Comparison of ENCODE assay signal across 26 mouse cellular contexts in the genomic region with DNA sequence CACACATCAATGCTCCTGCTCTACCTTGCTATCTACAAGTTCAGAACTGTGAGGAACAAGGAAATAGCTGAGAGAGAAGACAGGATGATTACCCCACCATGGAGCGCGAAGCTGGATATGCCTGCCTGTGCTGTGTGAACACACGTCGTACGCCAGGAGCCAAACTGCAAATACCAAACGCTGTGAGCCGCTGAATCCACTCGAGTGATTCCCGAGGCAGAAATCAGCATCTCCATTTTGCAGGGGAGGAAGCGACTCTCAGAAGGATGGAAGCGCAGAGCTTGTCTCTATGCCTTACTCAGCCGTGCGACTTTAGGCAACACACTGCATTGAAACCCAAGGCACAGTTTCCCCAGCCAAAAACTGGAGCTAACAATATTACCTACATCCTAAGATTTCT.
DNase-seq lines count a peak whose midpoint lies in the region; ATAC-seq and TF ChIP-seq lines count a peak whose summit lies in the region.
"Had no signal": no experiment of that assay in that cellular context is flagged by ENCODE, and none has a peak within 500 bp of the region (broad histone marks: within the 10 kb centered on the region; RNA-seq: fewer than 3 reads in every experiment).

No protein-coding gene starts in this region.

- 68% methylated on average over 13 of the region's 13 CpGs for WGBS in hindbrain, embryonic 15.5 days
- WGBS in hindbrain, embryonic 10.5 days: 89% methylated on average over 13 of the region's 13 CpGs

- H3K9ac ChIP-seq in hindbrain, embryonic 15.5 days: no peak overlapping the region
- H3K9ac ChIP-seq: embryonic facial prominence, embryonic 12.5 days; heart, embryonic 13.5 days; liver, embryonic 14.5 days; neural tube, embryonic 13.5 days; stomach, embryonic 15.5 days had no signal

- no peak overlapping the region for H3K4me2 ChIP-seq in hindbrain, embryonic 15.5 days
- H3K4me2 ChIP-seq: embryonic facial prominence, embryonic 12.5 days; heart, embryonic 13.5 days; neural tube, embryonic 13.5 days; stomach, embryonic 15.5 days had no signal

- intact Hi-C loops in left cerebral cortex, postnatal 14 days (cut with DNase I): no loop called here

- peaks cover 16% of the 10 kb centered on the region for H3K4me1 ChIP-seq in hindbrain, embryonic 15.5 days (replicated peaks)
- peaks cover 16% of the 10 kb centered on the region for H3K4me1 ChIP-seq in hindbrain, embryonic 10.5 days (replicated peaks)
- H3K4me1 ChIP-seq: stomach, embryonic 15.5 days had no signal

- no peak overlapping the region for H3K4me3 ChIP-seq in hindbrain, embryonic 15.5 days
- no peak overlapping the region for H3K4me3 ChIP-seq in hindbrain, embryonic 10.5 days
- H3K4me3 ChIP-seq: embryonic facial prominence, embryonic 12.5 days; heart, embryonic 13.5 days; myocyte; neural tube, embryonic 13.5 days; stomach, embryonic 15.5 days had no signal

- TF ChIP-seq POLR2A in brain, embryonic 14.5 days (IDR thresholded peaks at IDR 0.05; ENCODE audit: borderline replicate concordance, extremely low read depth, insufficient read depth, insufficient read length, poor library complexity, severe bottlenecking): no peak

- H3K27me3 ChIP-seq in hindbrain, embryonic 15.5 days: no peaks in the 10 kb centered on the region
- no peaks in the 10 kb centered on the region for H3K27me3 ChIP-seq in hindbrain, embryonic 10.5 days (ENCODE audit: insufficient read depth, poor library complexity, severe bottlenecking)
- H3K27me3 ChIP-seq: embryonic facial prominence, embryonic 12.5 days; heart, embryonic 13.5 days; neural tube, embryonic 13.5 days; stomach, embryonic 15.5 days had no signal

- no peak for DNase-seq in hindbrain, embryonic 10.5 days (ENCODE audit: low spot score)
- peak; percentile 22 to 30 for DNase-seq in left cerebral cortex, postnatal 14 days (ENCODE audit: low spot score in 2 of 2)
- no peak for DNase-seq in left cerebral cortex, adult 11 months (ENCODE audit: low spot score)
- peak; percentile 56 for DNase-seq in brain, adult 2 months (ENCODE audit: low read depth, low spot score)
- DNase-seq in brain, embryonic 14.5 days (ENCODE audit: low read depth): peak; percentile 70
- DNase-seq: adrenal gland, adult 2 months; adrenal gland, postnatal 36 days; B cell, adult 2 months; cerebellum, adult 9-10 months; cerebellum, postnatal 36 days; embryo, embryonic 11 days; heart, postnatal 10 days; kidney, adult 11 months; kidney, postnatal 14 days; liver; lung, adult 2 months; lung, postnatal 10 days had no signal

- H3K36me3 ChIP-seq in hindbrain, embryonic 15.5 days: no peaks in the 10 kb centered on the region
- H3K36me3 ChIP-seq in hindbrain, embryonic 10.5 days: no peaks in the 10 kb centered on the region
- H3K36me3 ChIP-seq: embryonic facial prominence, embryonic 12.5 days; heart, embryonic 13.5 days; neural tube, embryonic 13.5 days; stomach, embryonic 15.5 days had no signal

- no peak for ATAC-seq in hindbrain, embryonic 15.5 days (ENCODE audit: low FRiP score, low read depth)
- ATAC-seq: inflammation-experienced regulatory T-cells, adult 6 months had no signal

- H3K27ac ChIP-seq in hindbrain, embryonic 15.5 days (replicated peaks): peak overlapping the region; percentile 44; the same call in 1 of the 2 replicates
- no peak overlapping the region for H3K27ac ChIP-seq in hindbrain, embryonic 10.5 days
- H3K27ac ChIP-seq: embryonic facial prominence, embryonic 12.5 days; heart, embryonic 13.5 days; liver, embryonic 14.5 days; macrophage; neural tube, embryonic 13.5 days; stomach, embryonic 15.5 days had no signal

- no peaks in the 10 kb centered on the region for H3K9me3 ChIP-seq in hindbrain, embryonic 15.5 days
- H3K9me3 ChIP-seq in hindbrain, embryonic 10.5 days: no peaks in the 10 kb centered on the region
- H3K9me3 ChIP-seq: embryonic facial prominence, embryonic 12.5 days; heart, embryonic 13.5 days; neural tube, embryonic 13.5 days; stomach, embryonic 15.5 days had no signal

- no peak for TF ChIP-seq CTCF in brain, embryonic 14.5 days (IDR thresholded peaks at IDR 0.05; ENCODE audit: borderline replicate concordance, extremely low read depth, insufficient read depth, insufficient read length)

Comparison
In these comparisons a context has a peak if more than half of its experiments do, and no peak if none do; other contexts are left out.
1. DNase-seq: peak in left cerebral cortex, postnatal 14 days (2 of 2), brain, adult 2 months (single experiment) and brain, embryonic 14.5 days (single experiment); none in hindbrain, embryonic 10.5 days (single experiment) and left cerebral cortex, adult 11 months (single experiment).